Mouse (Mus musculus): ENCODE results near the gene Tenm2. TPM values are rescaled to one million over a fixed set of nuclear protein-coding genes. Genes with fewer than 3 reads are reported as not detected.
A peak's percentile ranks its signal among the peaks of the same experiment; 100 is the strongest.

The Tenm2 gene
- polyA plus RNA-seq, 1 experiment from 2014 or later = 1.7 TPM

- Histone ChIP-seq H3K9me3 (no peaks in the 10 kb centered on the region), H3K4me1 (peaks cover 12% of the 10 kb centered on the region), H3K27ac (no peak overlapping the region), H3K27me3 (ENCODE audit: insufficient read depth, poor library complexity, severe bottlenecking) (no peaks in the 10 kb centered on the region), H3K4me3 (peak overlapping the region; percentile 5; the same call in 1 of the 2 replicates), H3K36me3 (no peaks in the 10 kb centered on the region)
- peak; percentile 79 for DNase-seq (ENCODE audit: low spot score)
- WGBS = 11% methylated on average over 6 of the region's 6 CpGs
These were observed 1083.5 kb downstream of the Tenm2 start for GRCm38 (mm10) chr11:36152226-36152625.

DNA sequence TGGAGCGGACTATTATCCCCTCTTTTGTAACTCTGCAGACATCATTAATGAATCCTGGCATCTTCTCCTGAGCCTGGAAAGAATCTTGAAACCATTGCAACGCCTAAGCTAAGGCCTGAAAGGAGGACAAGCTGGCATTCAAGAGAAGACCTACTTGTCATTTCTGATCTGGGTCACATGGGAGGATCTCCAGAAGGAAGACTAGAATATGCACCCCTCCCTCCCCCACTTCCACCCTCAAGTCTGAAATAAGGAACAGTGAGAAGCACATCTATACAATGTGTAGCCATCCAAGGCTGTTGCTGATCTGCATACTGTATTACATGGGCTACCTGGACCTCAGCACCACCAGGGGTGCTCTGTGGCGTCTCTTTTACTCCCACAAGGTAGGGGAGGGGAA, 1086.7 kb downstream of the Tenm2 start:
- no peak for DNase-seq (ENCODE audit: low spot score)
- Histone ChIP-seq H3K27me3 (ENCODE audit: insufficient read depth, poor library complexity, severe bottlenecking) (no peaks in the 10 kb centered on the region), H3K36me3 (no peaks in the 10 kb centered on the region), H3K4me3 (no peak overlapping the region), H3K4me1 (peaks cover 9% of the 10 kb centered on the region), H3K27ac (no peak overlapping the region), H3K9me3 (no peaks in the 10 kb centered on the region)
- WGBS = 81% methylated on average over 3 of the region's 3 CpGs

DNA sequence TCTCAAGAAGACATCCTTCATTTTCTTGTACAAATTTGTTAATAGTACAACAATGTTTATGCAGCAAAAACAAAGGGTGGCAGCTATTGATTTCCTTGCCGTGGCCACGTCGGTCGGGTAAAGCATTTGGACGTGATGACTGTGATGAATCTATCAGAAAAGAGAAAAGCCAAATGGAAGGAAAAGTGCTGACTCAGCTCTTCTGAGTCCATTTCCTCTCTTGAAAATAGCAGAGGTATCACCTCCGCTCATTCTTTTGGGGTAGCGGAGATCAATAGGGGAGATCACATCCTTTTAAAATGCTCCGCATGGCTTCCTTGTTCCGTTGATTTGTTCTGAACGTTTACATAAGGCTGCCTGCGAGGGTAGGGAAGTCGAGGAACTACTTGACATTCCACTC, 1090.7 kb downstream of the Tenm2 start:
- Histone ChIP-seq H3K27me3 (ENCODE audit: insufficient read depth, poor library complexity, severe bottlenecking) (no peaks in the 10 kb centered on the region), H3K4me3 (no peak overlapping the region), H3K9me3 (no peaks in the 10 kb centered on the region), H3K4me1 (no peaks in the 10 kb centered on the region), H3K36me3 (no peaks in the 10 kb centered on the region), H3K27ac (no peak overlapping the region)
- WGBS = 74% methylated on average over 12 of the region's 12 CpGs
- no peak for DNase-seq (ENCODE audit: low spot score)

DNA sequence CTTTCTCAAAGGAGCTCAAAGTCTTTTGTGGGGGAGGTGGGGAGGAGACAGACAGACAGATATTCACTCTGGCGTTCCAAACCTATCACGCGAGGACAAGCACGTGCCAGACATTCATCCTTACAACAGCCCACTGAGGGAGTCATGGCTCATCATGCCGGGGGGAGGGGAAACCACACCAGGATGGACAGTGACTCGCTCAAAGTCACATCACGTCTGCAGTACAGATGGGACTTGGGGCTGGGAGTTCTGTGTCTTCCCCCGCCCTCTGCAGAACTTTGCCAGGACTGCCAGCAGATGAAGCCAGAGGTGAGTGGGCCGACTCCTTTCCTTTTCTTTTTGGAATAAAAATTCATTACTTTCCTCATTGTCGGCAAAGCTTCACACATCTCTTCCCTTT, 1095.4 kb downstream of the Tenm2 start:
- H3K36me3 ChIP-seq = no peaks in the 10 kb centered on the region
- no peak for DNase-seq (ENCODE audit: low spot score)
- H3K9me3 ChIP-seq = no peaks in the 10 kb centered on the region
- no peak overlapping the region for H3K27ac ChIP-seq
- H3K27me3 ChIP-seq (ENCODE audit: insufficient read depth, poor library complexity, severe bottlenecking) = no peaks in the 10 kb centered on the region
- WGBS = 81% methylated on average over 10 of the region's 10 CpGs
- no peaks in the 10 kb centered on the region for H3K4me1 ChIP-seq
- H3K4me3 ChIP-seq = no peak overlapping the region

DNA sequence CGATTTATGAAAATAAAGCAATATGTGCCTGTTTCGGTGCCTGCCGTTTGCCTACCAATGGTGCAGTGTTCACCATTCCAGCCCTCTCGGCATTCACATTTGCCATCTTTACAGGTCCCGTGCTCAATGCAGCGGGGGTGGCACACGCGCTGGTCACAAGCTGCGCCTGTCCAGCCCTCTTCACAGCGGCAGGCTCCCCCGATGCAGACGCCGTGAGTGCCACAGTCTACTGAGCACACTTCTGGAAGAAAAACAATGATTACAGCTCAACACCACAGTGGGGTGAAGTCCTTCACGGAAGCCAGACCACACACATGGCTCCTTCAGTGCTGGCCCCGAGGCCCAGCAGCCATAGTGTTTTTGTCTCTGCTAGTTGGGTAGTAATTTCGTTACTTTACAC, 1096.2 kb downstream of the Tenm2 start:
- Histone ChIP-seq H3K36me3 (no peaks in the 10 kb centered on the region), H3K27ac (no peak overlapping the region), H3K4me1 (no peaks in the 10 kb centered on the region), H3K27me3 (ENCODE audit: insufficient read depth, poor library complexity, severe bottlenecking) (no peaks in the 10 kb centered on the region), H3K9me3 (no peaks in the 10 kb centered on the region), H3K4me3 (no peak overlapping the region)
- 78% methylated on average over 16 of the region's 16 CpGs for WGBS
- DNase-seq (ENCODE audit: low spot score) = no peak

- H3K9me3 ChIP-seq = no peaks in the 10 kb centered on the region
- 71% methylated on average over 4 of the region's 4 CpGs for WGBS
- DNase-seq (ENCODE audit: low spot score) = no peak
- H3K4me3 ChIP-seq = no peak overlapping the region
- no peak overlapping the region for H3K27ac ChIP-seq
- H3K36me3 ChIP-seq = no peaks in the 10 kb centered on the region
- H3K4me1 ChIP-seq = no peaks in the 10 kb centered on the region
- H3K27me3 ChIP-seq (ENCODE audit: insufficient read depth, poor library complexity, severe bottlenecking) = no peaks in the 10 kb centered on the region
These were observed 1097.9 kb downstream of the Tenm2 start for GRCm38 (mm10) chr11:36137840-36138239.

GRCm38 (mm10) chr11:36137276-36137675, 1098.5 kb downstream of the Tenm2 start:
- Histone ChIP-seq H3K27ac (no peak overlapping the region), H3K9me3 (no peaks in the 10 kb centered on the region), H3K4me3 (no peak overlapping the region), H3K4me1 (no peaks in the 10 kb centered on the region), H3K27me3 (ENCODE audit: insufficient read depth, poor library complexity, severe bottlenecking) (no peaks in the 10 kb centered on the region), H3K36me3 (no peaks in the 10 kb centered on the region)
- no peak for DNase-seq (ENCODE audit: low spot score)
- 83% methylated on average over 6 of the region's 6 CpGs for WGBS

DNA sequence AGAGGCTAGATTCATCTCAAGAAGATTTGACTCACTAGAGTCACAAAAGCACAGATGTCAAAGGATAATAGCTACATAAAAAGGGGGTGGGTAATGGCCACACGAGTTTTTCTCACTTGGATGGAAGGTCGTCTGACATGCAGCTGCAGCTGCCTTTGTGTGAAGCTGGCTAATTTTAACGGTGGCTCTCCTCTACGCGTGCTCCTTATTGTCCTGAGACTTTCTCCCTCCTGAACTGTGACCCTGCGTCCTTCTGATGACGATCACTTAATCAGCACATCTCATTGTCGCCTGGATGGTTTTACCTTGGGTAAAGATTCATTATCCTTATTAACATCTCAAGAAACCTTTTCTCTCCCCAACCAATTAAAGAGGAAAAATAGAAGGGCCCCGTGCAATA, 1101.1 kb downstream of the Tenm2 start:
- DNase-seq (ENCODE audit: low spot score) = no peak
- 72% methylated on average over 9 of the region's 9 CpGs for WGBS
- H3K4me1 ChIP-seq = no peaks in the 10 kb centered on the region
- H3K9me3 ChIP-seq = no peaks in the 10 kb centered on the region
- H3K4me3 ChIP-seq = no peak overlapping the region
- no peaks in the 10 kb centered on the region for H3K36me3 ChIP-seq
- no peaks in the 10 kb centered on the region for H3K27me3 ChIP-seq (ENCODE audit: insufficient read depth, poor library complexity, severe bottlenecking)
- H3K27ac ChIP-seq = no peak overlapping the region

GRCm38 (mm10) chr11:36123275-36123674, 1112.5 kb downstream of the Tenm2 start:
- no peaks in the 10 kb centered on the region for H3K27me3 ChIP-seq (ENCODE audit: insufficient read depth, poor library complexity, severe bottlenecking)
- H3K9me3 ChIP-seq = no peaks in the 10 kb centered on the region
- no peak overlapping the region for H3K27ac ChIP-seq
- H3K4me1 ChIP-seq = no peaks in the 10 kb centered on the region
- no peak for DNase-seq (ENCODE audit: low spot score)
- 80% methylated on average over 2 of the region's 2 CpGs for WGBS
- no peak overlapping the region for H3K4me3 ChIP-seq
- H3K36me3 ChIP-seq = no peaks in the 10 kb centered on the region

DNA sequence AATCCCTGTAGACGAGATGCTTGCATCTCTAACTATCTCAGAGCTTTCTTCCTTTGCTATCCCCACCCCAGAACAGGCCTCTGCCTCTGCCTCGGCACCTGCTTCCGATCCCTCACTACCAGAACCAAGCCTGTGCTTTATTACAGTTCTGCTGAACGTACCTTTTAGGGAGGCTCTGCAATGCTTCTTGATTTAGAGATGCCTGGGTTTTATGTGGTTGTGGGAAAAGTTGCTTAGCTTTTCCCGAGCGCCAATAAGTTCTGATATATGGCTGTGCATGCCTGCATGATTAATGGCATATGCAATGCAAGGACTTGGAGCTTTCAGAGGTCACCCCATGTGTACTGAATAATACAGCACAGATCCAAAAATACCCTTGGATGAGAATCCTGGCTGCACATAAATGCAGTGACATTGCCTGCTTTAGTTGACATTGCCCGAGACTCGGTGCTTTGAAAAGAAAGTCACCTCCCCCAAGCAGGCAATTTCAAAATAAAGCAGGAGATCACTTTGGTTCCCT, 1114.3 kb downstream of the Tenm2 start:
- Histone ChIP-seq H3K9me3 (no peaks in the 10 kb centered on the region), H3K36me3 (no peaks in the 10 kb centered on the region), H3K4me3 (no peak overlapping the region), H3K4me1 (no peaks in the 10 kb centered on the region), H3K27ac (no peak overlapping the region), H3K27me3 (ENCODE audit: insufficient read depth, poor library complexity, severe bottlenecking) (no peaks in the 10 kb centered on the region)
- no peak for DNase-seq (ENCODE audit: low spot score)
- 76% methylated on average over 8 of the region's 8 CpGs for WGBS

DNA sequence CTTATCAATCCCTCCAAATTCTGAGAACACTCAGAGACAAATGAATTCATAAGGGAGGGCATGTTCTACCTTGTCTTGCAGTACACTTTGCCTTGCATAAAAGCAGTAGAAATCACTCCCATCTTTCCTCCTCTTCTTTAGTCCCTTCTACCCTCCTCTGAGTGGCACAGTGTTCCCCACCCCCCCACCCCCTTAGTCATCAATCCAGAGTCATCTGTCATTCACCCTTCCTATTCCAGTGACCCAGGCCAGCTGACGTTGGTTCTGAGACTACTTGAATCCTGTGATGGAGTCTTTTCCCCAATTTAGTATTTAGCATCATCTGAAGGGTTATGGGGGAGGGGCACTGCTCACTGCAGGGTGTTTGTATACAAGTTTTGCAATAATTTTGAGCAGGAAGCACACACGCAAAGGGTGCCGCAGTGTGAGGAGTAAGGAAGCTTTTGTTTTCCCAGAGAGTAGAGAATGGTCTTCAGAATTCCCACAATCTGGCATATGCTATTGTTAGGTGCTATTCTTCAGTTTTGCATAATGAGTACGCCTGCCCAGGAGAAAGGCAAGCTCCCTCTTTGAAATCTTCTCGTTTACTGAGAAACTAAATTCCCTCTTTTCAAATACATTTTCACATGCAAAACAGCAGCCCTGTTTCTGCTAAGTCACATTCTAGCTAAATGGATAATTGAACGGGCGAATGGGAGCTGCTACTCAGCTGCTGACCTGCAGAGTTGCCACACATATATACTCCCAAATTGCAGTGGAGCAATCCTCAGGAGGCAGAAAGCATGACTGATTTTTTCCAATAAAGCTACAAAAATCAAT, 1115.0 kb downstream of the Tenm2 start:
- no peak overlapping the region for H3K4me3 ChIP-seq
- DNase-seq (ENCODE audit: low spot score) = no peak
- 57% methylated on average over 7 of the region's 7 CpGs for WGBS
- no peaks in the 10 kb centered on the region for H3K9me3 ChIP-seq
- H3K4me1 ChIP-seq = no peaks in the 10 kb centered on the region
- no peaks in the 10 kb centered on the region for H3K27me3 ChIP-seq (ENCODE audit: insufficient read depth, poor library complexity, severe bottlenecking)
- no peaks in the 10 kb centered on the region for H3K36me3 ChIP-seq
- no peak overlapping the region for H3K27ac ChIP-seq

DNA sequence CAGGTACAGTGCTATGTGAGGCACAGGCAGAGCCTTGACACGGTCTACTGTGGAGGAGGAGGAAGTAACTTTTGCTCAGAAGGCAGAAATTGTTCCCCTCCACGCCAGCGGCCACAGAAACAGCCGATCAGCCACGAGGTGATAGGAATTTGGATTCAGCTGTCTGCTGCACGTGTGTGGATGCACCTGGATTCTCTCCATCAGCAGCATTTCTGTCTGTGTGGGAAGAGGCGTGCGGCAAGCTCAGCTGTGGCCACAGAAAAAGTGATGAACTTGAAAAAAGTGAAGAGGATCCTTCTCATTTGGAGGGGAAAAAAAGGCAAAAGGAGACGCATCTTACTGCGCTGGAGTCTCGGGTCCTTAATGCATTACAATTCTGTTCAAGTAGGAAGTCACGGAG, 1122.4 kb downstream of the Tenm2 start:
- Histone ChIP-seq H3K36me3 (no peaks in the 10 kb centered on the region), H3K4me3 (no peak overlapping the region), H3K4me1 (peaks cover 10% of the 10 kb centered on the region), H3K9me3 (no peaks in the 10 kb centered on the region), H3K27me3 (ENCODE audit: insufficient read depth, poor library complexity, severe bottlenecking) (no peaks in the 10 kb centered on the region), H3K27ac (no peak overlapping the region)
- 80% methylated on average over 12 of the region's 12 CpGs for WGBS
- DNase-seq (ENCODE audit: low spot score) = no peak

GRCm38 (mm10) chr11:36108970-36109731, 1126.6 kb downstream of the Tenm2 start:
- Histone ChIP-seq H3K27me3 (ENCODE audit: insufficient read depth, poor library complexity, severe bottlenecking) (no peaks in the 10 kb centered on the region), H3K36me3 (no peaks in the 10 kb centered on the region), H3K4me1 (peaks cover 12% of the 10 kb centered on the region), H3K9me3 (no peaks in the 10 kb centered on the region), H3K27ac (no peak overlapping the region), H3K4me3 (no peak overlapping the region)
- no peak for DNase-seq (ENCODE audit: low spot score)
- WGBS = 41% methylated on average over 12 of the region's 12 CpGs
